Mouse (Mus musculus) liver, postnatal 0 days (tissue): Measurements from ENCODE around the gene Zc3h12a.

Source experiments
- CTCF ChIP-seq: sonication (generic); IDR thresholded peaks from 2 replicates; pipeline ENCODE4 v1.5.1; 2016; ENCODE audit warnings: antibody characterized with exemption, low read depth
- EP300 ChIP-seq: IDR thresholded peaks from 2 replicates; pipeline ENCODE4 v1.6.1; 2016; ENCODE audit warnings: antibody characterized with exemption, low read depth, mild to moderate bottlenecking

GRCm38 (mm10) chr4:125167723-125168122 lies 40.1 kb upstream of the Zc3h12a start:
- TF ChIP-seq CTCF (no peak), EP300 (no peak)
